Mouse (Mus musculus) bone marrow macrophage, adult 2 months (primary cell): ENCODE data around the gene Mtcp1.

Source experiments
- CTCF ChIP-seq: IDR thresholded peaks from 2 replicates; pipeline ENCODE4 v1.5.1; 2012; ENCODE audit warnings: low read depth, mild to moderate bottlenecking, low read length, moderate library complexity
- POLR2A ChIP-seq: IDR thresholded peaks from 2 replicates; pipeline ENCODE4 v1.6.1; 2012; ENCODE audit warnings: mild to moderate bottlenecking, low read depth, low read length, borderline replicate concordance

DNA sequence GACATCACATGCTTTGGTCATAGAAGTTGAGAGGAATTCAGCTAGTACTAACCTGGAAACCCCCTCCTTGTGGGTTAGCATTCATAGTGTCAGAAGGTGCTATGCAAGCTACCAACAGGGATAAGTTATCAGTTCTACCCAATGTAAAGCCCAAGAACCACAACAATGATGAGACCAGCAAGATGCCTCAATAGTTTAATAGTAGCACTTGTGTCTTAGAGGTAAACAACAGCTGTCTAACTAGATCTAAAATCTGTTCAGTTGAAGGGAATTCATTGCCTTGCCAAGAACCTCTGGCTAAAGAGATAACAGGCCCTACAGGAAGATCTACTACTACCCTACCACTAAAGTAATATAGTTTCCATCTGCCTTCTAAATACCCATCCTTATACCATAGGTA, 39.6 kb downstream of the Mtcp1 start:
- TF ChIP-seq CTCF, result no peak
- TF ChIP-seq POLR2A, result no peak
